Mouse (Mus musculus) stomach, postnatal 0 days (tissue): ENCODE results near the gene Ubxn4. TPM values are rescaled to one million over a fixed set of nuclear protein-coding genes. Genes with fewer than 3 reads are reported as not detected.
"Not testable (repeated sequence)": the region's sequence is repeated elsewhere in the genome, so short reads cannot be mapped to it uniquely, and the experiment has no call there.

ENCODE experiments used
- ATAC-seq: fragments of 200-750 bp; cut with Nextera tagmentation; 2 replicates; pipeline ENCODE4 v1.8.0; 2017; ENCODE audit not compliant: low FRiP score, low TSS enrichment
- DNase-seq: peaks from one replicate; pipeline ENCODE4 v3.0.0-alpha.2; 2016; ENCODE audit warnings: low spot score
- H3K27ac ChIP-seq: fragments of 300-500 bp; sonication (generic); replicated peaks from 2 replicates; pipeline ENCODE4 v1.5.1; 2014; ENCODE audit warnings: mild to moderate bottlenecking, control low read depth
- H3K27me3 ChIP-seq: fragments of 300-500 bp; sonication (generic); 2 replicates; pipeline ENCODE4 v1.6.1; 2014; ENCODE audit warnings: low read length; ENCODE audit not compliant: control insufficient read depth, insufficient read depth
- H3K36me3 ChIP-seq: fragments of 300-500 bp; sonication (generic); 2 replicates; pipeline ENCODE4 v1.6.1; 2014; ENCODE audit warnings: low read length, mixed read lengths; ENCODE audit not compliant: control insufficient read depth, insufficient read depth
- H3K4me1 ChIP-seq: fragments of 300-500 bp; sonication (generic); replicated peaks from 2 replicates; pipeline ENCODE4 v1.6.1; 2014; ENCODE audit warnings: antibody characterized with exemption; ENCODE audit not compliant: control insufficient read depth, insufficient read depth
- H3K4me2 ChIP-seq: fragments of 300-500 bp; sonication (generic); replicated peaks from 2 replicates; pipeline ENCODE4 v1.6.1; 2014; ENCODE audit warnings: low read depth, mild to moderate bottlenecking, control low read depth, moderate library complexity
- H3K4me3 ChIP-seq: fragments of 300-500 bp; sonication (generic); 2 replicates; pipeline ENCODE4 v1.5.1; 2014; ENCODE audit warnings: low read depth, low read length, control low read depth
- H3K9ac ChIP-seq: fragments of 300-500 bp; sonication (generic); 2 replicates; pipeline ENCODE4 v1.6.1; 2014; ENCODE audit warnings: mild to moderate bottlenecking, low read length, control low read depth, mixed read lengths
- H3K9me3 ChIP-seq: fragments of 300-500 bp; sonication (generic); 2 replicates; pipeline ENCODE4 v1.6.1; 2016; ENCODE audit warnings: low read length; ENCODE audit not compliant: control insufficient read depth
- CTCF ChIP-seq: IDR thresholded peaks from 2 replicates; pipeline ENCODE4 v1.5.1; 2016; ENCODE audit warnings: antibody characterized with exemption, low read depth, mild to moderate bottlenecking, moderate library complexity
- EP300 ChIP-seq: optimal IDR thresholded peaks from 2 replicates; pipeline ENCODE3; 2016; ENCODE audit warnings: antibody characterized with exemption
- WGBS: fragments of 180-500 bp; shearing (Covaris S2); extraction: QIAGEN DNeasy Blood & Tissue Kit; methylation state at CpG from one replicate; pipeline ENCODE4 v1.1.7; 2014; 5-methylcytosine and 5-hydroxymethylcytosine counted together
- polyA plus RNA-seq: library from polyadenylated mRNA; unstranded; fragments of >200 nt; fragmentation: Nextera tagmentation; extraction: Ambion mirVana; gene quantifications from 2 replicates; pipeline ENCODE4 v1.2.1, GENCODE M21; 2015

Gene Ubxn4
- polyA plus RNA-seq, 1 experiment from 2014 or later, result 62.4 TPM

- Histone ChIP-seq H3K4me2 (no peak overlapping the region), H3K36me3 (peaks cover 12% of the 10 kb centered on the region), H3K27me3 (no peaks in the 10 kb centered on the region), H3K4me3 (no peak overlapping the region), H3K9me3 (no peaks in the 10 kb centered on the region), H3K4me1 (no peaks in the 10 kb centered on the region), H3K9ac (no peak overlapping the region), H3K27ac (no peak overlapping the region)
- TF ChIP-seq CTCF, result no peak
- no peak for TF ChIP-seq EP300
- DNase-seq, result no peak
- no peak for ATAC-seq
- 97% methylated on average over 4 of the region's 4 CpGs for WGBS
These were observed 8.6 kb upstream of the Ubxn4 start for GRCm38 (mm10) chr1:128235181-128235580.

GRCm38 (mm10) chr1:128243996-128244726, 397 bp downstream of the Ubxn4 start:
- Histone ChIP-seq H3K4me2 (peak overlapping the region; percentile 88), H3K27me3 (no peaks in the 10 kb centered on the region), H3K27ac (peak overlapping the region; percentile 94), H3K4me1 (no peaks in the 10 kb centered on the region), H3K4me3 (peak overlapping the region; percentile 77), H3K36me3 (no peaks in the 10 kb centered on the region), H3K9ac (peak overlapping the region; percentile 89), H3K9me3 (no peaks in the 10 kb centered on the region)
- peak; percentile 98 for ATAC-seq
- no peak for TF ChIP-seq EP300
- 0 out of 2 replicates have a peak, but pooled peaks have one; percentile 15 for TF ChIP-seq CTCF
- under 1% methylated on average over 65 of the region's 71 CpGs for WGBS
- peak; percentile 99 for DNase-seq

GRCm38 (mm10) chr1:128244727-128245355, 1.1 kb downstream of the Ubxn4 start:
- H3K36me3 ChIP-seq, result no peaks in the 10 kb centered on the region
- no peaks in the 10 kb centered on the region for H3K9me3 ChIP-seq
- peak overlapping the region; percentile 89 for H3K9ac ChIP-seq
- no peaks in the 10 kb centered on the region for H3K4me1 ChIP-seq
- peak overlapping the region; percentile 77 for H3K4me3 ChIP-seq
- TF ChIP-seq CTCF (no peak), EP300 (no peak)
- peak overlapping the region; percentile 94 for H3K27ac ChIP-seq
- H3K4me2 ChIP-seq, result peak overlapping the region; percentile 88
- DNase-seq (peak; percentile 50), ATAC-seq (peak; percentile 48)
- H3K27me3 ChIP-seq, result no peaks in the 10 kb centered on the region
- 2% methylated on average over 19 of the region's 19 CpGs for WGBS

GRCm38 (mm10) chr1:128267061-128267460, 23.3 kb downstream of the Ubxn4 start:
- not testable (repeated sequence) for H3K27ac ChIP-seq, ATAC-seq, H3K4me2 ChIP-seq, H3K9me3 ChIP-seq, H3K4me3 ChIP-seq, DNase-seq, H3K27me3 ChIP-seq, H3K9ac ChIP-seq, H3K4me1 ChIP-seq
- peaks cover 22% of the 10 kb centered on the region for H3K36me3 ChIP-seq
- WGBS, result 70% methylated on average over 7 of the region's 7 CpGs

- H3K4me2 ChIP-seq, result no peak overlapping the region
- no peak overlapping the region for H3K9ac ChIP-seq
- no peaks in the 10 kb centered on the region for H3K4me1 ChIP-seq
- TF ChIP-seq CTCF, result no peak
- no peak for TF ChIP-seq EP300
- no peaks in the 10 kb centered on the region for H3K9me3 ChIP-seq
- H3K4me3 ChIP-seq, result no peak overlapping the region
- no peaks in the 10 kb centered on the region for H3K27me3 ChIP-seq
- 69% methylated on average over 3 of the region's 3 CpGs for WGBS
- no peak for DNase-seq
- peaks cover 23% of the 10 kb centered on the region for H3K36me3 ChIP-seq
- ATAC-seq, result no peak
- no peak overlapping the region for H3K27ac ChIP-seq
These were observed 27.0 kb downstream of the Ubxn4 start for GRCm38 (mm10) chr1:128270731-128271130.

- Histone ChIP-seq H3K27ac (no peak overlapping the region), H3K4me1 (no peaks in the 10 kb centered on the region), H3K4me3 (no peak overlapping the region), H3K4me2 (no peak overlapping the region), H3K9me3 (no peaks in the 10 kb centered on the region), H3K9ac (no peak overlapping the region), H3K27me3 (no peaks in the 10 kb centered on the region), H3K36me3 (peaks cover 28% of the 10 kb centered on the region)
- ATAC-seq (no peak), DNase-seq (no peak)
- WGBS, result 88% methylated on average over 1 of the region's 1 CpGs
- TF ChIP-seq CTCF (no peak), EP300 (no peak)
These were observed 32.1 kb downstream of the Ubxn4 start for GRCm38 (mm10) chr1:128275908-128276307.
